Mouse (Mus musculus): Measurements from ENCODE around the gene C130074G19Rik. TPM values are rescaled to one million over a fixed set of nuclear protein-coding genes. Genes with fewer than 3 reads are reported as not detected.

The C130074G19Rik gene
- polyA plus RNA-seq, 1 experiment = 12.2 TPM

GRCm38 (mm10) chr1:184873910-184874309, 9.1 kb downstream of the C130074G19Rik start:
- no peak for DNase-seq (ENCODE audit: low spot score)

- DNase-seq (ENCODE audit: low spot score) = no peak
Observed at GRCm38 (mm10) chr1:184872069-184872819, 10.8 kb downstream of the C130074G19Rik start.

GRCm38 (mm10) chr1:184871506-184871905, 11.5 kb downstream of the C130074G19Rik start:
- no peak for DNase-seq (ENCODE audit: low spot score)

GRCm38 (mm10) chr1:184870646-184871385, 12.2 kb downstream of the C130074G19Rik start:
- DNase-seq (ENCODE audit: low spot score) = no peak

GRCm38 (mm10) chr1:184869939-184870565, 13.0 kb downstream of the C130074G19Rik start:
- DNase-seq (ENCODE audit: low spot score) = no peak

- DNase-seq (ENCODE audit: low spot score) = no peak
Observed at GRCm38 (mm10) chr1:184867640-184868120, 15.3 kb downstream of the C130074G19Rik start.

GRCm38 (mm10) chr1:184864381-184864801, 18.6 kb downstream of the C130074G19Rik start:
- no peak for DNase-seq (ENCODE audit: low spot score)

- DNase-seq (ENCODE audit: low spot score) = no peak
Observed at GRCm38 (mm10) chr1:184862636-184863035, 20.4 kb downstream of the C130074G19Rik start.

- DNase-seq (ENCODE audit: low spot score) = no peak
Observed at GRCm38 (mm10) chr1:184861551-184861950, 21.5 kb downstream of the C130074G19Rik start.

GRCm38 (mm10) chr1:184860276-184860675, 22.7 kb downstream of the C130074G19Rik start:
- DNase-seq (ENCODE audit: low spot score) = no peak

- DNase-seq (ENCODE audit: low spot score) = no peak
Observed at GRCm38 (mm10) chr1:184858253-184858652, 24.8 kb downstream of the C130074G19Rik start.

- DNase-seq (ENCODE audit: low spot score) = no peak
Observed at GRCm38 (mm10) chr1:184857216-184857615, 25.8 kb downstream of the C130074G19Rik start.

- no peak for DNase-seq (ENCODE audit: low spot score)
Observed at GRCm38 (mm10) chr1:184853922-184854321, 29.1 kb downstream of the C130074G19Rik start.

- peak; percentile 39 for DNase-seq (ENCODE audit: low spot score)
Observed at GRCm38 (mm10) chr1:184853339-184853738, 29.7 kb downstream of the C130074G19Rik start.

GRCm38 (mm10) chr1:184851741-184852618, 31.0 kb downstream of the C130074G19Rik start:
- peak; percentile 39 for DNase-seq (ENCODE audit: low spot score)

GRCm38 (mm10) chr1:184851166-184851565, 31.9 kb downstream of the C130074G19Rik start:
- DNase-seq (ENCODE audit: low spot score) = no peak

- DNase-seq (ENCODE audit: low spot score) = no peak
Observed at GRCm38 (mm10) chr1:184846973-184847372, 36.0 kb downstream of the C130074G19Rik start.

GRCm38 (mm10) chr1:184846092-184846750, 36.8 kb downstream of the C130074G19Rik start, which contains the start of gene Marc2:
Gene Marc2, minus strand, starts transcription at chr1:184846451.
- no peak for DNase-seq (ENCODE audit: low spot score)

- peak; percentile 89 for DNase-seq (ENCODE audit: low spot score)
Observed at GRCm38 (mm10) chr1:184845111-184846071, 37.6 kb downstream of the C130074G19Rik start.

Data from urinary bladder, adult 2 months (tissue).